8 mouse cellular contexts compared by ENCODE assay signal in the genomic region with DNA sequence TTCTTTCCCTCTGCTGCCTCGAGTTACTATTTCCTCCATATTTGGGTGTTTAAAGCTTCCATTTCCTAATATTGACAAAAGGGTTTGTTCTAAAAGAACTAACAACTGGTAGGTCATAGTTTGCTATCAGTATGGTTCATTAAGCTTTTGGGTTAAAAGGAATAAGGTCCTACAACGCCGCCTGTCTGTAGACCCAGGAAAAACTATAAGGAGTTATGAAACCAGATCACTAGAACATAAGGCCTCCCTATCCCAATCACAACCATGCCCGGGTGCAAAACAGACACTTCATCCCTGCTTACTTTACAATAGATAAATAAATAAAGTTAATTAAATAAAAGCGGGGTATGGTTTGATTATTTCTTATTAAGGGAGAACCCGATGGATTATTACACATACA. TPM values are rescaled to one million over a fixed set of nuclear protein-coding genes. Genes with fewer than 3 reads are reported as not detected.
DNase-seq lines count a peak whose midpoint lies in the region; ATAC-seq lines count a peak whose summit lies in the region.

No protein-coding gene starts in this region.

- intact Hi-C loops in gastrocnemius, postnatal 14 days (cut with DNase I; ENCODE audit: low total_unique reads), result no loop called here

- no peaks in the 10 kb centered on the region for H3K27me3 ChIP-seq in intestine, embryonic 14.5 days (replicated peaks; ENCODE audit: control insufficient read depth, insufficient read depth, low read length)
- no peaks in the 10 kb centered on the region for H3K27me3 ChIP-seq in megakaryocyte, embryonic 14.5 days (replicated peaks)

- H3K9me3 ChIP-seq in intestine, embryonic 14.5 days (ENCODE audit: control insufficient read depth, low read length), result no peaks in the 10 kb centered on the region
- H3K9me3 ChIP-seq in megakaryocyte, embryonic 14.5 days, result no peaks in the 10 kb centered on the region

- DNase-seq in monocyte, adult 2 months (ENCODE audit: low read depth in 1 of 2, low spot score in 2 of 2), result peak; percentile 35 to 36
- DNase-seq in embryo, embryonic 10 days (ENCODE audit: low spot score), result peak; percentile 61
- DNase-seq in gastrocnemius, postnatal 14 days, result peak; percentile 46
- peak; percentile 72 for DNase-seq in intestine, embryonic 14.5 days (ENCODE audit: low spot score)
- DNase-seq in left cerebral cortex, adult 9 months (ENCODE audit: low spot score in 2 of 2), result peak; percentile 60 to 88
- peak; percentile 43 for DNase-seq in right cerebral cortex, postnatal 4 days

- WGBS in intestine, embryonic 14.5 days, result 3% methylated on average over 6 of the region's 6 CpGs

- H3K36me3 ChIP-seq in intestine, embryonic 14.5 days (ENCODE audit: control insufficient read depth, insufficient read depth, low read length), result peaks cover 13% of the 10 kb centered on the region
- H3K36me3 ChIP-seq in megakaryocyte, embryonic 14.5 days (replicated peaks; ENCODE audit: low read length), result peaks cover 36% of the 10 kb centered on the region

- H3K4me2 ChIP-seq in intestine, embryonic 14.5 days (ENCODE audit: low read length), result peak overlapping the region; percentile 47

- H3K4me3 ChIP-seq in intestine, embryonic 14.5 days (ENCODE audit: low read depth, low read length), result peak overlapping the region; percentile 97
- H3K4me3 ChIP-seq in megakaryocyte, embryonic 14.5 days (replicated peaks), result peak overlapping the region; percentile 100

- no peak overlapping the region for H3K27ac ChIP-seq in intestine, embryonic 14.5 days (ENCODE audit: low read depth)

- ATAC-seq in monocyte, adult 5-6 weeks (replicated peaks; ENCODE audit: insufficient number of reproducible peaks, low FRiP score, low TSS enrichment, poor library complexity, severe bottlenecking), result no peak; the same call in 1 of the 2 replicates
- no peak for ATAC-seq in intestine, embryonic 14.5 days (replicated peaks; ENCODE audit: low FRiP score, low TSS enrichment, low read depth)

- H3K4me1 ChIP-seq in intestine, embryonic 14.5 days (replicated peaks; ENCODE audit: control insufficient read depth, insufficient read depth, low read length), result peaks cover 19% of the 10 kb centered on the region
- peaks cover 30% of the 10 kb centered on the region for H3K4me1 ChIP-seq in megakaryocyte, embryonic 14.5 days

- peak overlapping the region; percentile 97 for H3K9ac ChIP-seq in intestine, embryonic 14.5 days (ENCODE audit: low read length)

RNA-seq across cellular contexts. Expression of a gene that starts 1.9 kb away (rescaled TPM):
- total RNA-seq in monocyte, adult 5-6 weeks (2017), result 94.5 to 177 TPM (median 99.6 TPM) in 3 replicates
- 10 to 100 TPM; 45.3 to 45.6 TPM for total RNA-seq in gastrocnemius, postnatal 14 days (2021)
- polyA plus RNA-seq in intestine, embryonic 14.5 days (2014; fragmentation: Nextera tagmentation; extraction: Ambion mirVana), result 38.3 and 38.6 TPM in 2 replicates
- polyA plus RNA-seq in megakaryocyte, embryonic 14.5 days (2012; ENCODE audit: insufficient read depth, low replicate concordance), result 5.3 and 6.6 TPM in 2 replicates

RNA-seq across cellular contexts. Expression of a gene that starts 2.5 kb away (rescaled TPM):
- total RNA-seq in monocyte, adult 5-6 weeks (2017), result 0.67 to 4.5 TPM (median 1.2 TPM) in 3 replicates
- under 1 TPM; 0.74 to 0.89 TPM for total RNA-seq in gastrocnemius, postnatal 14 days (2021)
- 5.0 and 5.2 TPM in 2 replicates for polyA plus RNA-seq in intestine, embryonic 14.5 days (2014; fragmentation: Nextera tagmentation; extraction: Ambion mirVana)
- not detected in 2 replicates for polyA plus RNA-seq in megakaryocyte, embryonic 14.5 days (2012; ENCODE audit: insufficient read depth, low replicate concordance)
